ENCODE assay signal across 23 mouse cellular contexts in genomic region chr11:103213712-103214111, GRCm38 (mm10). TPM values are rescaled to one million over a fixed set of nuclear protein-coding genes. Genes with fewer than 3 reads are reported as not detected.
DNase-seq lines count a peak whose midpoint lies in the region; ATAC-seq and TF ChIP-seq lines count a peak whose summit lies in the region.
"Had no signal": no experiment of that assay in that cellular context is flagged by ENCODE, and none has a peak within 500 bp of the region (broad histone marks: within the 10 kb centered on the region; RNA-seq: fewer than 3 reads in every experiment).

No protein-coding gene starts in this region.

- 85% methylated on average over 5 of the region's 5 CpGs for WGBS in intestine, postnatal 0 days
- 82% methylated on average over 5 of the region's 5 CpGs for WGBS in intestine, embryonic 15.5 days
- WGBS in lung, embryonic 14.5 days: 80% methylated on average over 5 of the region's 5 CpGs
- 82% methylated on average over 5 of the region's 5 CpGs for WGBS in small intestine, adult 2 months

- H3K27me3 ChIP-seq in intestine, postnatal 0 days (replicated peaks; ENCODE audit: control insufficient read depth, insufficient read depth, low read length): no peaks in the 10 kb centered on the region
- H3K27me3 ChIP-seq in intestine, embryonic 15.5 days (replicated peaks): no peaks in the 10 kb centered on the region
- H3K27me3 ChIP-seq in lung, embryonic 14.5 days (ENCODE audit: insufficient read depth, low read length): no peaks in the 10 kb centered on the region; the same call in 1 of the 2 replicates
- no peaks in the 10 kb centered on the region for H3K27me3 ChIP-seq in MEL (ENCODE audit: control insufficient read depth in 1 of 2, insufficient read depth in 2 of 2, low read length in 2 of 2)
- H3K27me3 ChIP-seq in small intestine, adult 2 months (ENCODE audit: control insufficient read depth, insufficient read depth, low read length): no peaks in the 10 kb centered on the region
- H3K27me3 ChIP-seq: Patski had no signal

- no peak for TF ChIP-seq EP300 in MEL (IDR thresholded peaks at IDR 0.05; ENCODE audit: low read depth in 1 of 2, low read length in 2 of 2)

- ATAC-seq in intestine, postnatal 0 days: no peak
- no peak for ATAC-seq in intestine, embryonic 15.5 days
- ATAC-seq in lung, embryonic 14.5 days (ENCODE audit: insufficient read depth): no peak
- ATAC-seq: Patski had no signal

- TF ChIP-seq RAD21 in MEL (IDR thresholded peaks at IDR 0.05; ENCODE audit: low read depth, low read length): no peak; the same call in 1 of the 2 replicates

- no peaks in the 10 kb centered on the region for H3K9me3 ChIP-seq in intestine, postnatal 0 days (ENCODE audit: control insufficient read depth)
- H3K9me3 ChIP-seq in intestine, embryonic 15.5 days: no peaks in the 10 kb centered on the region
- H3K9me3 ChIP-seq in lung, embryonic 14.5 days (ENCODE audit: low read depth, low read length): no peaks in the 10 kb centered on the region
- H3K9me3 ChIP-seq in MEL (replicated peaks; ENCODE audit: insufficient read depth, low read length): no peaks in the 10 kb centered on the region
- H3K9me3 ChIP-seq: embryonic facial prominence, embryonic 12.5 days; hindbrain, embryonic 13.5 days; liver, embryonic 15.5 days had no signal

- DNase-seq in lung, embryonic 14.5 days: no peak
- no peak for DNase-seq in lung, adult 18-20 months
- DNase-seq in MEL (ENCODE audit: low read depth, low spot score): peak; percentile 17
- DNase-seq in embryo, embryonic 10 days (ENCODE audit: low spot score): no peak
- no peak for DNase-seq in urinary bladder, postnatal 25 days (ENCODE audit: low spot score)
- DNase-seq: cerebellum, adult 11 months; heart, postnatal 10 days; kidney, adult 11 months; kidney, postnatal 36 days; left cerebral cortex, postnatal 4 days; right cerebral cortex, postnatal 14 days; thymus, postnatal 36 days had no signal

- H3K4me3 ChIP-seq in intestine, postnatal 0 days (ENCODE audit: low read depth, low read length): no peak overlapping the region
- H3K4me3 ChIP-seq in intestine, embryonic 15.5 days (replicated peaks): no peak overlapping the region
- H3K4me3 ChIP-seq in lung, embryonic 14.5 days (ENCODE audit: low read depth, low read length): no peak overlapping the region
- no peak overlapping the region for H3K4me3 ChIP-seq in MEL (ENCODE audit: control insufficient read depth in 1 of 2, insufficient read depth in 1 of 2, low read depth in 2 of 2, low read length in 2 of 2)
- H3K4me3 ChIP-seq in small intestine, adult 2 months (ENCODE audit: low read depth, low read length): no peak overlapping the region
- H3K4me3 ChIP-seq: embryonic facial prominence, embryonic 12.5 days; hindbrain, embryonic 13.5 days; liver, embryonic 15.5 days; neural tube, embryonic 12.5 days had no signal

- H3K79me2 ChIP-seq in MEL (ENCODE audit: control insufficient read depth, insufficient read depth, low read length, poor library complexity): no peaks in the 10 kb centered on the region

- no peak for TF ChIP-seq POLR2A in MEL (IDR thresholded peaks at IDR 0.05; ENCODE audit: control insufficient read depth in 1 of 2, insufficient read depth in 1 of 2, low read depth in 1 of 2, low read length in 2 of 2, poor library complexity in 1 of 2)
- no peak for TF ChIP-seq POLR2A in small intestine, adult 2 months (IDR thresholded peaks at IDR 0.05; ENCODE audit: low read depth, low read length)

- TF ChIP-seq CTCF in intestine, postnatal 0 days (IDR thresholded peaks at IDR 0.05; ENCODE audit: low read depth): peak; percentile 38
- TF ChIP-seq CTCF in lung, embryonic 14.5 days (IDR thresholded peaks at IDR 0.05; ENCODE audit: low read depth): peak; percentile 32; the same call in 1 of the 2 replicates
- TF ChIP-seq CTCF in MEL (IDR thresholded peaks at IDR 0.05 in 2 of 3, conservative IDR thresholded peaks at IDR 0.05 in 1 of 3; ENCODE audit: control insufficient read depth in 1 of 3, insufficient read depth in 1 of 3, low read depth in 2 of 3, low read length in 3 of 3, poor library complexity in 1 of 3, severe bottlenecking in 1 of 3): peak; percentile 29 to 49 (median 41); a peak in 5 of 6 replicates
- peak; percentile 43; the same call in 1 of the 2 replicates for TF ChIP-seq CTCF in small intestine, adult 2 months (IDR thresholded peaks at IDR 0.05; ENCODE audit: extremely low read depth, insufficient read length, insufficient replicate concordance, low read depth, low read length)

- no peak overlapping the region for H3K27ac ChIP-seq in intestine, postnatal 0 days (ENCODE audit: low read depth, low read length)
- H3K27ac ChIP-seq in intestine, embryonic 15.5 days: no peak overlapping the region
- no peak overlapping the region for H3K27ac ChIP-seq in lung, embryonic 14.5 days (ENCODE audit: low read depth)
- no peak overlapping the region for H3K27ac ChIP-seq in MEL (ENCODE audit: control insufficient read depth, low read depth, low read length)
- no peak overlapping the region for H3K27ac ChIP-seq in small intestine, adult 2 months (ENCODE audit: insufficient read depth, low read depth, low read length)
- H3K27ac ChIP-seq: embryonic facial prominence, embryonic 12.5 days; hindbrain, embryonic 13.5 days; liver, embryonic 15.5 days; neural tube, embryonic 12.5 days had no signal

- no peaks in the 10 kb centered on the region for H3K4me1 ChIP-seq in intestine, postnatal 0 days (replicated peaks; ENCODE audit: control insufficient read depth, insufficient read depth, low read length)
- H3K4me1 ChIP-seq in intestine, embryonic 15.5 days (replicated peaks): peaks cover 8% of the 10 kb centered on the region
- H3K4me1 ChIP-seq in lung, embryonic 14.5 days (ENCODE audit: insufficient read depth): 0 out of 2 replicates have a peak, but pooled peaks cover 4% of the 10 kb centered on the region
- H3K4me1 ChIP-seq in MEL (ENCODE audit: control insufficient read depth in 1 of 2, insufficient read depth in 2 of 2, low read length in 2 of 2): no peaks in the 10 kb centered on the region; a peak in 1 of 4 replicates
- peaks cover 4% of the 10 kb centered on the region; the same call in 1 of the 2 replicates for H3K4me1 ChIP-seq in small intestine, adult 2 months (ENCODE audit: control insufficient read depth, insufficient read depth, insufficient read length, low read length)

- H3K36me3 ChIP-seq in intestine, postnatal 0 days (ENCODE audit: control insufficient read depth, insufficient read depth): no peaks in the 10 kb centered on the region
- H3K36me3 ChIP-seq in intestine, embryonic 15.5 days: no peaks in the 10 kb centered on the region
- H3K36me3 ChIP-seq in lung, embryonic 14.5 days (ENCODE audit: insufficient read depth): no peaks in the 10 kb centered on the region
- peaks cover 0 to 4% of the 10 kb centered on the region in 2 experiments; a peak in 1 of 4 replicates for H3K36me3 ChIP-seq in MEL (ENCODE audit: control insufficient read depth in 1 of 2, insufficient read depth in 2 of 2, low read length in 2 of 2)
- no peaks in the 10 kb centered on the region for H3K36me3 ChIP-seq in small intestine, adult 2 months (ENCODE audit: control insufficient read depth, insufficient read depth, low read length)
- H3K36me3 ChIP-seq: embryonic facial prominence, embryonic 12.5 days; hindbrain, embryonic 13.5 days; liver, embryonic 15.5 days; neural tube, embryonic 12.5 days had no signal

- H3K9ac ChIP-seq in intestine, postnatal 0 days (ENCODE audit: low read depth, low read length): no peak overlapping the region
- H3K9ac ChIP-seq in intestine, embryonic 15.5 days: no peak overlapping the region
- H3K9ac ChIP-seq in lung, embryonic 14.5 days: no peak overlapping the region
- no peak overlapping the region for H3K9ac ChIP-seq in MEL (ENCODE audit: control insufficient read depth, low read depth, low read length, poor library complexity, severe bottlenecking)
- H3K9ac ChIP-seq: embryonic facial prominence, embryonic 12.5 days; hindbrain, embryonic 13.5 days; liver, embryonic 15.5 days; neural tube, embryonic 12.5 days had no signal

- no peak overlapping the region for H3K4me2 ChIP-seq in intestine, postnatal 0 days (replicated peaks; ENCODE audit: low read depth)
- no peak overlapping the region for H3K4me2 ChIP-seq in intestine, embryonic 15.5 days (replicated peaks)
- no peak overlapping the region for H3K4me2 ChIP-seq in lung, embryonic 14.5 days
- H3K4me2 ChIP-seq: embryonic facial prominence, embryonic 12.5 days; hindbrain, embryonic 13.5 days; liver, embryonic 15.5 days; neural tube, embryonic 12.5 days had no signal

RNA-seq across cellular contexts. Expression of gene Spata32, which starts 4.5 kb away (rescaled TPM):
- polyA plus RNA-seq in intestine, postnatal 0 days (2015; fragmentation: Nextera tagmentation; extraction: Ambion mirVana): not detected in 2 replicates
- polyA plus RNA-seq in intestine, embryonic 15.5 days (2015; fragmentation: Nextera tagmentation; extraction: Ambion mirVana): not detected in 2 replicates
- not detected in 2 replicates for polyA plus RNA-seq in lung, embryonic 14.5 days (2014; fragmentation: Nextera tagmentation; extraction: Ambion mirVana)
- not detected in 2 replicates for total RNA-seq in MEL (2012; rRNA removed)
- not detected for polyA plus RNA-seq in MEL (2012; ENCODE audit: insufficient read depth in 1 of 2, insufficient read length in 2 of 2, low read depth in 1 of 2, low replicate concordance in 2 of 2, missing spikeins in 1 of 2)
- polyA plus RNA-seq in small intestine, adult 2 months (2012; rRNA removed): not detected in 2 replicates
- total RNA-seq: gastrocnemius, adult 8-10 months; heart, adult 8-10 months; heart, postnatal 10 days; megakaryocyte-erythroid progenitor cell, adult 5-6 weeks had no signal
- polyA plus RNA-seq: embryonic facial prominence, embryonic 12.5 days; liver, embryonic 15.5 days; Patski had no signal

RNA-seq across cellular contexts. Expression of gene 1700023F06Rik, which starts 5.4 kb away (rescaled TPM):
- 0.35 and 0.77 TPM in 2 replicates for polyA plus RNA-seq in intestine, postnatal 0 days (2015; fragmentation: Nextera tagmentation; extraction: Ambion mirVana)
- polyA plus RNA-seq in intestine, embryonic 15.5 days (2015; fragmentation: Nextera tagmentation; extraction: Ambion mirVana): 0.73 and 1.0 TPM in 2 replicates
- 0.89 and 1.2 TPM in 2 replicates for polyA plus RNA-seq in lung, embryonic 14.5 days (2014; fragmentation: Nextera tagmentation; extraction: Ambion mirVana)
- total RNA-seq in MEL (2012; rRNA removed): not detected in 2 replicates
- not detected for polyA plus RNA-seq in MEL (2012; ENCODE audit: insufficient read depth in 1 of 2, insufficient read length in 2 of 2, low read depth in 1 of 2, low replicate concordance in 2 of 2, missing spikeins in 1 of 2)
- 0.50 and 0.51 TPM in 2 replicates for polyA plus RNA-seq in small intestine, adult 2 months (2012; rRNA removed)
- total RNA-seq: gastrocnemius, adult 8-10 months; heart, adult 8-10 months; heart, postnatal 10 days; megakaryocyte-erythroid progenitor cell, adult 5-6 weeks had no signal

RNA-seq across cellular contexts. Expression of gene Fmnl1, which starts 42.8 kb away (rescaled TPM):
- 0.80 and 1.0 TPM in 2 replicates for polyA plus RNA-seq in intestine, postnatal 0 days (2015; fragmentation: Nextera tagmentation; extraction: Ambion mirVana)
- polyA plus RNA-seq in intestine, embryonic 15.5 days (2015; fragmentation: Nextera tagmentation; extraction: Ambion mirVana): 2.0 and 2.2 TPM in 2 replicates
- polyA plus RNA-seq in lung, embryonic 14.5 days (2014; fragmentation: Nextera tagmentation; extraction: Ambion mirVana): 2.5 and 2.8 TPM in 2 replicates
- total RNA-seq in MEL (2012; rRNA removed): 1.4 and 1.7 TPM in 2 replicates
- 10 to 100 TPM in 1 of 2 experiments, not detected in 1; 17.2 TPM for polyA plus RNA-seq in MEL (2012; ENCODE audit: insufficient read depth in 1 of 2, insufficient read length in 2 of 2, low read depth in 1 of 2, low replicate concordance in 2 of 2, missing spikeins in 1 of 2)
- polyA plus RNA-seq in small intestine, adult 2 months (2012; rRNA removed): 7.1 and 8.4 TPM in 2 replicates

RNA-seq across cellular contexts. Expression of gene Map3k14, which starts 53.6 kb away (rescaled TPM):
- 1.6 TPM in 2 replicates for polyA plus RNA-seq in intestine, postnatal 0 days (2015; fragmentation: Nextera tagmentation; extraction: Ambion mirVana)
- 2.9 and 3.6 TPM in 2 replicates for polyA plus RNA-seq in intestine, embryonic 15.5 days (2015; fragmentation: Nextera tagmentation; extraction: Ambion mirVana)
- 3.1 and 3.9 TPM in 2 replicates for polyA plus RNA-seq in lung, embryonic 14.5 days (2014; fragmentation: Nextera tagmentation; extraction: Ambion mirVana)
- 0.36 and 0.39 TPM in 2 replicates for total RNA-seq in MEL (2012; rRNA removed)
- under 1 TPM in 1 of 2 experiments, not detected in 1; 0.99 TPM for polyA plus RNA-seq in MEL (2012; ENCODE audit: insufficient read depth in 1 of 2, insufficient read length in 2 of 2, low read depth in 1 of 2, low replicate concordance in 2 of 2, missing spikeins in 1 of 2)
- 9.9 and 12.7 TPM in 2 replicates for polyA plus RNA-seq in small intestine, adult 2 months (2012; rRNA removed)
